Mouse (Mus musculus) left cerebral cortex, postnatal 36 days (tissue): ENCODE results near the gene Gm10972. TPM values are rescaled to one million over a fixed set of nuclear protein-coding genes. Genes with fewer than 3 reads are reported as not detected.
"Not testable (repeated sequence)": the region's sequence is repeated elsewhere in the genome, so short reads cannot be mapped to it uniquely, and the experiment has no call there.

Source experiments
- DNase-seq, 2 experiments: peaks; one replicate each; pipeline ENCODE4 v3.0.0; 2021 to 2022; ENCODE audit warnings: low spot score in 2 of 2, mixed read lengths in 1 of 2
- intact Hi-C: fragments of 180-260 bp; cut with DNase I; formaldehyde crosslinking; loops from one replicate; pipeline ENCODE4 v1.15.1; 2025
- total RNA-seq, 2 experiments: library from RNA; stranded (reverse); gene quantifications; 2 replicates each; pipeline ENCODE4 v1.2.3; 2021

The Gm10972 gene
- not detected for total RNA-seq

DNA sequence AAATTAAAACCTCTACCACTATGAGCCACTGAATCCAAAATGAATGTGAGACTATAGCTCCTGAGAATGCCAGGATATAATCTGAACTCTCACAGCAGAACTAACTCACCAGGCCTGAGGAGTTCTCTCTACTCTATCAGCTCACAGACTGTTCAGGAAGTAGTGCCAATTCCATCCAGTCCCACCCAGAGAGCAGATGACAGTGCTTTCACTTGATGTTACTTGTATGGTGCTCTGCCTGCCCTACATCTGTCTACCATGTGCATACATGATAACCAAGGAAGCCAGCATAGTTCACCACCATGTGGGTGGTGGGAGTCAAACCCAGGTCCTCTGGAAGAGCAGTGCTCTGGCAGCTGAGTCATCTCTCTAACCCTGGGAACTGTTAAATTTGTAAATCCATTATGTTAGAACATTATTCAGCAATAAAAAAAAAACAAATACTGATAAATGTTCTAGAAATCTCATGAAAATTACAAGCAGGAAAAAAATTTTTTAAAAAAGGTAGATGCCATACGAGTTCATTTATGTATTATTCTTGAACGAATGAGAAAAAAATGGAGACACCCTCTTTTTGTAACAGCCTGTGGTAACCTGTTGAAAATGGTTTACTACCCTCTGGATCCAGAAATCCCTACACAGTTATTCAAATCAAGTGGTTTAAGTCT, at the start of gene Gm10972:
Gm10972 (plus strand) TSS at position 618 of the 668 bp plus-strand sequence.
- DNase-seq = not testable (repeated sequence)

GRCm38 (mm10) chr3:94595871-94596287, 47.0 kb upstream of the Gm10972 start:
- DNase-seq = no peak
- intact Hi-C loops = no loop called here

More for the DNA sequence above, at the start of gene Gm10972:
- intact Hi-C loops = not testable (repeated sequence)

DNA sequence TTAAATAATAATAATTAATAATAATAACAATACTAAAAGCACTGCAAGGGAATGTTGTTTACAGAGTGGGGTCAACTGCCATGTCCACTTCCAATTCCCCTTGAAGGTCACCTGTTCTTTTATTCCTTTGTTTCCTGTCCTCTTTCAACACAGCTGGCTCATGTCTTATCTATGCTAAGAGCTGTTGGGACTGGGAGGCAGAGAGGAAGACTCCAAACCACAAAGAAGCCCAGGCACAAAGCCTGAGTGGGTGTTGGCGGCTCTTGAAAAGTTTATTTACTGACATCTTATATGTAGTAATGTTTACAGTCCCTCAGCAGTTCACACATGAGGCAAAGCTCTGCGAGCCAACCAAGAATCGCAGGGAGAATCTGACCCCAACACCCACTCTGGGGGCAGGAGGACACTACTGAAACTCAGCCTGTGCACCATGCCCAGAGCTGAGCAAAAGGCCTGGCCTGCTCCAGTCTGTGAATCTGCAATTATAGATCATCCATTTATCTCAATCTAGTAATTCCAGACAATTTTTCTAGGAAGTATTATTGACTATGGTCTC, 45.6 kb upstream of the Gm10972 start:
- no peak for DNase-seq
- intact Hi-C loops = no loop called here

- peak in 1 of 2 experiments; percentile 33 for DNase-seq
- intact Hi-C loops = loop anchor here (2.0 to 10.0 kb wide), 2 partner anchors 147 to 237 kb away; partner anchors contain the start of gene C2cd4d
These were observed 41.0 kb upstream of the Gm10972 start for GRCm38 (mm10) chr3:94601959-94602358.

DNA sequence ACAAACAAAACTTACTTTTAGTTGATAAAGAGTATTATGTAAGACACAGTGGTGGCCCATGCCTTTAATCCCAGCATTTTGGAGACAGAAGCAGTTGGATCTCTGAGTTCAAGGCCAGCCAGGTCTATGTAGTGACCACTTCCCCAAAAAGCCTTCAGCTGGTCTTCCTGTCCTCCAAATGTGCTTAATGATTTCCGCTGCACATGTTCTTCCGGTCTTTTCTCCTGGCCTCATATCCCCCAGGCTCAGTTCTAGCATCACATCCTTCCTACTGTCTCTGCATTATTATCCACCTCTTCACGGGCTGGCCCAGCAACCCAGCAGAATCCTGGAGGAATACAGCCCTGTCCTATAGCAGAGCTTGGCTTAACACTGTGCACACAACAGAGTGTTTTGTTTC, 33.3 kb upstream of the Gm10972 start:
- intact Hi-C loops = loop anchor here (10.0 kb wide), 2 partner anchors 245 to 295 kb away; partner anchors contain the start of gene C2cd4d
- DNase-seq = no peak

GRCm38 (mm10) chr3:94610581-94610980, 32.3 kb upstream of the Gm10972 start:
- no peak for DNase-seq
- intact Hi-C loops = loop anchor here (10.0 kb wide), 1 partner anchor 294 kb away; no protein-coding TSS in a partner anchor

- peak; percentile 10 to 26 for DNase-seq
- intact Hi-C loops = loop anchor here (10.0 kb wide), 1 partner anchor 293 kb away; no protein-coding TSS in a partner anchor
These were observed 31.6 kb upstream of the Gm10972 start for GRCm38 (mm10) chr3:94611343-94611742.

DNA sequence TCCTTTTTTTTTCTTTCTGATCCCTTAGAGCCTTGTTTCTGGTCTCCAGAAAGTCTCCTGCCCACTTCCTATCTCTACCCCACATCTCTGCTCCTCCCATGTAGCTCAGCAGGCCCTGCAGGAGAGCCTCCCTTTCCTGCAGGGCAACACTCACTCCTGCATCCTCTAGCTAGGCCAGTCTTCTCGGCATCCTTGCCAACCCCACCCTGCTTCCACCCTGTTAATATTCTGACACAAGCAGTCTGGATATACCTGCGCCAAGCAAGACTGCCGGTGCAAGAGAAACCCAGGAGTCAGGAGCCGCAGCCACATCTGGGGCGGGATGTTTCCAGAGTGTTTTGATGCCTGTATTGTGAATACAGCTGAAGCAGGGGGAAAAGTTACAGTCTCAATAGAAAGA, 31.1 kb upstream of the Gm10972 start:
- DNase-seq = no peak
- intact Hi-C loops = loop anchor here (10.0 kb wide), 1 partner anchor 293 kb away; no protein-coding TSS in a partner anchor

DNA sequence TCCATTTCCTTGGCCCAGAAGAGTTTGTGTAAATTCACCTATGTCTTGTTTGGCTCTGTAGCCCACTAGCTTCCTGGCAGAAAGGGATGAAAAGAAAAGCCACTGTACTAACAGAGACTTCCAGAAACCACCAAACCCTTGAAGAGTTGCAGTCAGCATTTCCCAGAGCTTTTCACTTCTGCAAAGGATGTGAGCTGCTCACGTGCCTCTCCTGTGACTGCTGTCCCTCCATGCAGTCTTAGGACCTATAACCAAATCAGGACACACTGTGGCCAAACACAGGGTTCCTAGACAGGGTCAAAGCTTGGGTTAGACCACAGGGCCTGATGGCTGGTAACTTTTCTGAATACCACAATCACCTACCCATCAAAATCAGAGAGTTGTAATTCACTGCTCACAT, 30.6 kb upstream of the Gm10972 start:
- no peak for DNase-seq
- intact Hi-C loops = loop anchor here (10.0 kb wide), 1 partner anchor 293 kb away; no protein-coding TSS in a partner anchor

DNA sequence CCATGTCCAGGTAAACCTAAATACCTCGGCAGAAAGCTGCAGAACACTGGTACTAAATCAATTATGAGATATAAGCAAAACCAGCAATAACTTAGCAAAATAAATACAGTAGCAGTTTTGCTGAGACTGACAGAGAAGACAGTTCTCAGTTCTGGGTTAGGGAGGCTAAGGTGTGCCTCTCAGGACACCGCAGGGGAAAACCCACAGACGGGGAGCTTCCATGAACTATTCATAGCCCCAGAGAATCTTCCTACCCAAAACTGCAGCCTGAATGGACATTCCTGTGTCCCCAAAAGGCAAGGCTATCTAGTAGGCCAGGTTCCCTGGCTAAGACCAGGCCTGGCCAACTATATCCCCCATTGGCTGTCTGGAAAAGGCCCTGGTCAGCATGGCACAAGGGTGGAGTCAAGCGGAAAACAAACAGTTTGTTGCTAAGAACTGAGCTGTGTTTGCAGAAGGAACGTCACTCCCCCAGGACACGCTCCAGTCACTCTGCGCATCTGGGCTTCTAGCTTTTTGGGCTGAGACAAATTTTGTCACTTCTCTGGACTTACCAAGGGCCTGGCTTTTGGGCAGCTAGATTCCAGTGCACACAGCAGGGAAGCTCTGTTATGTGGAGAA, 29.5 kb upstream of the Gm10972 start:
- DNase-seq = no peak
- intact Hi-C loops = loop anchor here (10.0 kb wide), 1 partner anchor 291 kb away; no protein-coding TSS in a partner anchor

- DNase-seq = no peak
- intact Hi-C loops = loop anchor here (10.0 kb wide), 1 partner anchor 288 kb away; no protein-coding TSS in a partner anchor
These were observed 26.2 kb upstream of the Gm10972 start for GRCm38 (mm10) chr3:94616717-94617116.

DNA sequence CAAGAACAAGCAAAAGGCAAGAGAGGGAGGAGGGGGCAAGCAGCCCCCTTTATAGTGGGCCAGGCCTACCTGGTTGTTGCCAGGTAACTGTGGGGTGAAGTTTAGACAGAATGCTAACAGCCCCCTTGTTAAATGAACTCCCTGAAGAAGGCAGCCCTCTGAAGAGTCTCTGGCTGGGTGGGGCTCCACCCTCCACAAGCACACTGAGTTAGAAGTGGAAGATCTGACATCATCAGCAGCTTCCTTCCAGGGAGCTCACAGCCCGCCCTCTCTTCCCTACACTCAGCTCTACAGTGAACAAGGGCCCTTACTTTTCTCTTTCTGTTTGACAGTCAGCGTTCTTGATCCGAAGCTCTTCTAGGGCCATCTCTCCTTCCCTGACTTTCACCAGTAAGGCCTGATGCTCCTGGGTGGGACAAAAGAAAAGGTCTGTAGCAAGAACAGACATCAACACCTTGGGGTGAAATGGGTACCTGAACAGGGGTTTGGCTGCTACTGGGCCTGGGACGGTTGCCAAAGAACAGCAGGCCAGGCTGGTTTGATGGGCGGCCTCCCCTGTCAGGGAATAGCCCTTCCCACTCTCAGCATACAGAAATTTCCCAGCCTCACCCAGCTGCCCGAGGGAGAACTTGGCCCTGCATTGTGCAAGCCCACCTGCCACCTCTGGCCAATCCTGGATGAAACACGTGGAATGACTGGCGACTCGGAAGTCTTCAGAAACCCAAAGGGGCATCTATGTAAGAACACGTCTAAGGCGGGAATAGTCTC, 21.0 kb upstream of the Gm10972 start:
- intact Hi-C loops = no loop called here
- no peak for DNase-seq

GRCm38 (mm10) chr3:94622550-94622949, 20.4 kb upstream of the Gm10972 start:
- no peak for DNase-seq
- intact Hi-C loops = no loop called here

DNA sequence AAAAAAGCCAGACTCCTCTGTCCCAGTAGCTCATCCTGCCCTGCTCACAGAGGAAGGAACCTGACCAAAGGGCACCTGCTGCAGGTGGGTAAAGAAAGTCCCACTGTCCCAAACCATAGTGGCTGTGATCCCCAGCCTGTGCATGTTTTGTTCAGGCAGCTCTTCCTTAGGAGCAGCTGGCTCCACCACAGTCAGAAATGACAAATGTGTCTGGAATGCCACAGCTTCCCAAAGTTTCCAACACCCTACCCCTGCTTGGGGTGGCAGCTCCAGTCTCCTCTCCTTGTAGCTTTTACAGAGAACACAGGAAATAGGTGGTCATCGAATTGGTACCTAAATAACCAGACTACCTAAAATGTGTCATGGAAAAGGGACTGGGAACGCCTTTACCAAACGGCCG, 18.6 kb upstream of the Gm10972 start:
- DNase-seq = no peak
- intact Hi-C loops = no loop called here

DNA sequence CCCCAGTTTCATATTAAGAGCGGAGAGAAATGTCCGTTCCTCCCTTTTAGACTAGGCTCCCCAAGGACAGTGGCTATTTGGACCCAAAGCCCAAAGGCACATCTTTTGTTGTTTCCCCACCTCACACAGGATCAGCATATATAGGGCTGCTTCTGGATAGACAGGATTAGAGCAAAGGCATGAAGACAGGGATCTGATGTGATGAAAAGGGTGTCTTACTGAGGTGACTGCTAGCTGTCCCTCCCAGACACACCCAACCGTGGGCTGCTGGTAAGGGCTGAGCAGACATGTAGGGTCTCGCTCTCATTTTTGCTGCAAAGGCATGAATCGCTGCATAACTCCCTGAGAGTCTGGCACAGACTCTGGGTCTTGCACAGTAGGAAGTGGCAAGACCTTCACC, 14.2 kb upstream of the Gm10972 start:
- intact Hi-C loops = no loop called here

DNA sequence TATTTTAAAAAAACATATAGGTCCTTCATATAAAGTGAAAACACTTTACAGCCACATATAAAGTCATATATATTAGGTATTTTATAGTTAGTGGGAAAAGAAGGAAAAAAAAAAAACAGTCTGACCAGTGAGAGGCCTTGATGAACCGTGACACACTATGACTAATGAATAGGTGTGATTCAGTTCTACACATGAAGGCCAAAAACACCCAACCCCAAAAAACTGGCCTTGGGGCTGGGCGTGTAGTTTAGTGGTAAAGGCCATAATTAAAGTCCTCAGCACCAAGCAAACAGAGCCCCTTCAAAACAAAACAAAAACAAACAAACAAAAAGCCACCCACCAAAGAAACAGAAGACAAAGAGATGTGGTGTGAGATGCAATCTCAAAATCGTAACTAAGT, 13.0 kb upstream of the Gm10972 start:
- DNase-seq = no peak
- intact Hi-C loops = no loop called here

More for the DNA sequence above, 14.2 kb upstream of the Gm10972 start:
- DNase-seq = no peak

DNA sequence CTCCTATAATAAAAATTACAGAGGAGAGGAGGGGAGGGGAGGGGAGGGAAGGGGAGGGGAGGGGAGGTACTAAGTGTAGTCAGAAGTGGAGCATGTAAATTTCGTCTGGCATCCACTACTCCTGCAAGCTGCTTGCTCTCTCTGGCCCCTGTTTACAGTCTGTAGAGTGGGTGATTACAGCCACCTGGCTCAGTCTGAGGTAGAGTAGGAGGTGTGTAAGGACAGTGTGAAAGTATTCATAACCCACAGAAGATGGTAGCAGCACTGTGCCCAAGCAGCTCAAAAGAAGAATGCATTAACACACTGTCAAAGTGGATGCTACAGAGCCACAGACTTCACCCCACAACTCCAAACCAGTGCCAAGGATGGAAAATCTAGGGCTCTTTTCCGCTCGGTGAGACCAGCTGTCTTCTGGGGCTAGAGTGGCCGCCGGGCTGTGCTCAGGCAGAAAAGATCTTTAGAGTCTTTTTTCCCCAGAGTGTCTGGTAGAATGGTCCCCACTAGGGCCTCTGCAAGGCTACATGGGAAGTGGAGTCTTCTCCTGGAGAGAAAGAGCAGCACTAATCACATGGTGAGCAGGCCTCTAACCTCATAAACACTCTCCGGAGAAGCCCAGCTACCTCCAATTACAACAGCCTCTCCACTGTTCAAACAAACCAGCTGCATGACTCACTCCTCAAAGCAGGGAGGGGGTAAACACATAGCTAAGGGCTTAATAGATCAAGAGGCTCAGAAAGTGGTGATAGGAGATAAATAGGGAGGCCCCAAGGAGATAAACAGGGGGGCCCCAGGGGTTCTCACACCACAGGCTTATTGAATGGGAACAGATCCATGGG, 6.1 kb downstream of the Gm10972 start:
- intact Hi-C loops = no loop called here
- peak; percentile 12 to 13 for DNase-seq

DNA sequence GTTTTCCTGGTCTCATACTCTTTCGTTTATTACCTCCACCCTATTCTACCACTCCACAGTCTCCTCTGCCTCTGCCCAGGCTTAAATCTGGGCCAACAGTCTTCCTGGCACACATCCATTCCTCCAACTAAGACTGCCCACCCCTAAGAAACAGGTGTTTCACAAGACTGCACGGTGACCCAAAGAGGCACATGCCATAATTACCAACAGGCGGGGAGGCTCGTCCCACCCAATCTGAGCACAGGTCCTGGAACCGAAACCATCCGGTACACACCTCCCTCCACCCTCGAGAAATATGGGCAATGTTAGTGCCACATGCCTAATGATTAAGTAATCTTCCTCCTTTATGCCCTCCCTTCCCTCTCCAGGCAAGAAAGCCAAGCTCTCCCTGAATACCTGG, 7.5 kb downstream of the Gm10972 start:
- intact Hi-C loops = no loop called here
- no peak for DNase-seq

DNA sequence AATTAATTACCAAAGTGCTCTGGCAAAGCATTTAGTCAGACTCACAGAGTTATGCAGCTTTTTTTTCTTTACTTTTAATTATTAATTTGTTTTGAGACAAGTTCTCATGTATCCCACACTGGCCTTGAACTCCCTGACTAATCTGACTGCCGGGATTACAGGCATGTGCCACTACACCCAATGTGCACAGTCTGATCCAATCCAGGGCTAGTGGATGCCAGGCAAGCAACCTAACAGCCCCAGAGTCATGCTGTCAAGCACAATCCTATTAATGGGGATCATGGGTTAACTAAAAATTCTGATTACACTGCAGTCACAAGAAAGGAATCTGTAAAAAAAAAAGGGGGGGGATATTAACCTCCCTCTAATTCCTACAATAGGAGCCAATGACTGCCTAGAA, 11.1 kb downstream of the Gm10972 start:
- intact Hi-C loops = not testable (repeated sequence)

More for the DNA sequence above, 11.1 kb downstream of the Gm10972 start:
- not testable (repeated sequence) for DNase-seq
